Mouse (Mus musculus) midbrain, embryonic 15.5 days (tissue): ENCODE results near the gene Olfr1336. TPM values are rescaled to one million over a fixed set of nuclear protein-coding genes. Genes with fewer than 3 reads are reported as not detected.

Experiments
- ATAC-seq: fragments of 200-750 bp; cut with Nextera tagmentation; replicated peaks from 2 replicates; pipeline ENCODE4 v1.8.0; 2017; ENCODE audit warnings: moderate TSS enrichment
- H3K27ac ChIP-seq: fragments of 300-500 bp; sonication (generic); 2 replicates; pipeline ENCODE4 v1.5.1; 2015; ENCODE audit warnings: mild to moderate bottlenecking, inconsistent platforms
- H3K27me3 ChIP-seq: fragments of 300-500 bp; sonication (generic); replicated peaks from 2 replicates; pipeline ENCODE4 v1.6.1; 2015; ENCODE audit warnings: inconsistent platforms
- H3K36me3 ChIP-seq: fragments of 300-500 bp; sonication (generic); replicated peaks from 2 replicates; pipeline ENCODE4 v1.6.1; 2015; ENCODE audit warnings: inconsistent platforms
- H3K4me1 ChIP-seq: fragments of 300-500 bp; sonication (generic); 2 replicates; pipeline ENCODE4 v1.6.1; 2015; ENCODE audit warnings: inconsistent platforms
- H3K4me2 ChIP-seq: fragments of 300-500 bp; sonication (generic); 2 replicates; pipeline ENCODE4 v1.6.1; 2015; ENCODE audit warnings: inconsistent platforms, mild to moderate bottlenecking, moderate library complexity
- H3K4me3 ChIP-seq: fragments of 300-500 bp; sonication (generic); 2 replicates; pipeline ENCODE4 v1.5.1; 2015; ENCODE audit warnings: mild to moderate bottlenecking, inconsistent platforms
- H3K9ac ChIP-seq: fragments of 300-500 bp; sonication (generic); 2 replicates; pipeline ENCODE4 v1.6.1; 2015; ENCODE audit warnings: mild to moderate bottlenecking, inconsistent platforms
- H3K9me3 ChIP-seq: fragments of 300-500 bp; sonication (generic); 2 replicates; pipeline ENCODE4 v1.6.1; 2016; ENCODE audit warnings: inconsistent platforms
- WGBS: fragments of 180-500 bp; shearing (Covaris S2); methylation state at CpG from one replicate; pipeline ENCODE4 v1.1.7; 2015; ENCODE audit warnings: mixed read lengths; 5-methylcytosine and 5-hydroxymethylcytosine counted together
- polyA plus RNA-seq: library from polyadenylated mRNA; unstranded; fragments of >200 nt; fragmentation: Nextera tagmentation; extraction: Ambion mirVana; gene quantifications from 2 replicates; pipeline ENCODE4 v1.2.1, GENCODE M21; 2015

Gene Olfr1336
- polyA plus RNA-seq, 1 experiment from 2014 or later: not detected

DNA sequence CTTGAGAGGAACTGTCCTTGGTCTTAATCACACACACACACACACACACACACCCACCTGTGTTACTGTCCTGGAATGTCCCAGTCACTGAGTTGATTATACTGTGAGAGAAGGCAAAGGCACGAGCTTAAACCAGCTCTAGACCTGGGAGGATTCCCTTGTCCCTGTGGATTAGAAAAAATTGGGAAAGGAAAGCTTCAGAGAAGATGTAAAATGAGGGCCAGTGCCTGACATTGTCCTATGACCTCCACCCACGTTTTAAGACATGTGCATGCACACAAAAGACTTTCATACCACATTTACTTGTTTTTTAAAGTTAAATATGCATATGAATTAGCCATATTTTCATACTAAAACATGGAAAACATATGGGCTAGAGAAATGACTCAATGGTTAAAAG, 30.9 kb downstream of the Olfr1336 start, which contains the start of gene Olfr5:
Gene Olfr5, minus strand, starts transcription at position 101 of the 400 bp plus-strand sequence.
- Histone ChIP-seq H3K4me3 (no peak within 1 kb of the TSS), H3K27me3 (no peaks in the 10 kb centered on the region), H3K4me1 (no peaks in the 10 kb centered on the region), H3K9ac (no peak within 1 kb of the TSS), H3K9me3 (no peaks in the 10 kb centered on the region), H3K36me3 (no peaks in the 10 kb centered on the region), H3K4me2 (no peak within 1 kb of the TSS), H3K27ac (no peak within 1 kb of the TSS)
- WGBS: 36% methylated on average over 2 of the region's 2 CpGs
- ATAC-seq: no peak

DNA sequence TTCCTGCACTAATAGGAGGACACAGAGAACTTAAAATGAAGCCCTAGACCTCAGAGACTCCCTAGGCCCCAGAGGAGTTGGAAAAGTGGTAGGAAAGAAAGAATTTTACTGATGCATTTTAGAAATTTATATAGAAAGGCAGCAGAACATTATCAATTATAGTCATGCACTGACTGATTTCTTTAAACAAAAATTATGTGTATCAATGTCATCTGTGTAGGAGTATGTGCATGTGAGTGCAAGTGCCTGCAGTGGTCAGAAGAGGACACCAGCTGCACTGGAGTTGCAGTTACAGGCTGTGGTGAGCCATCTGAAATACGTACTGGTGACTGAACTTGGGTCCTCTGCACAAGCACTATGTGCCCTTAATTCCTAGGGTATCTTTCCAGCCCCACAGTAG, 43.7 kb downstream of the Olfr1336 start, which contains the start of gene Olfr1347:
Gene Olfr1347, minus strand, starts transcription at position 101 of the 400 bp plus-strand sequence.
- WGBS: 58% methylated on average over 1 of the region's 1 CpGs
- no peak for ATAC-seq
- Histone ChIP-seq H3K27ac (no peak within 1 kb of the TSS), H3K4me3 (no peak within 1 kb of the TSS), H3K9ac (no peak within 1 kb of the TSS), H3K4me1 (no peaks in the 10 kb centered on the region), H3K27me3 (no peaks in the 10 kb centered on the region), H3K36me3 (no peaks in the 10 kb centered on the region), H3K9me3 (no peaks in the 10 kb centered on the region; the same call in 1 of the 2 replicates), H3K4me2 (no peak within 1 kb of the TSS)

DNA sequence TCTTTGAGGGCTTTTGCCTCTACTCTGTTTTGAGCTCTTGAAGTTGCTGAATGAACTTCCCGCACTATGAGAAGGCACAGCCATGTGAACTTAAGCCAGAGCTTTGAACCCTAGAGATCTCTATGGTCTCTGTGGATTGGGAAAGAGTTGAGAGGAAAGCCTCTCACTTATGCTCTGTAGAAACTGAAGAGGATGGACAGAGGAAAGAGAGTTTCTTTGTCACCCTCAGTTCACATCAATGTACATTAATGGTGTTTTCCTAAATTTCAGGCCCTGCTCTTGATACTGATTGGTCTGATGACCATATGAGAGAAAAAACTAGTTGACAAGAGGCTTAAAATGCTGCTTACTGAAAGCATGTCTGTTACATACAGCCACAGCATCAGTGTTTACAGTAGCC, 52.7 kb downstream of the Olfr1336 start, which contains the start of gene Olfr1348:
Gene Olfr1348, minus strand, starts transcription at position 101 of the 400 bp plus-strand sequence.
- Histone ChIP-seq H3K27ac (no peak within 1 kb of the TSS), H3K4me2 (no peak within 1 kb of the TSS), H3K9me3 (no peaks in the 10 kb centered on the region), H3K4me1 (no peaks in the 10 kb centered on the region), H3K36me3 (no peaks in the 10 kb centered on the region), H3K4me3 (no peak within 1 kb of the TSS), H3K9ac (no peak within 1 kb of the TSS), H3K27me3 (no peaks in the 10 kb centered on the region)
- no peak for ATAC-seq
- 92% methylated on average over 1 of the region's 1 CpGs for WGBS

Other genes starting within 250 kb of the Olfr1336 start
- gene Zscan5b, start 233.9 kb upstream of the Olfr1336 start, polyA plus RNA-seq: not detected in 2 replicates
- not detected in 2 replicates for gene Epp13, start 203.5 kb upstream of the Olfr1336 start, polyA plus RNA-seq
- gene Zfp667, start 169.6 kb upstream of the Olfr1336 start, polyA plus RNA-seq: 15.5 and 16.8 TPM in 2 replicates
- 14.6 TPM in 2 replicates for gene Zfp583, start 124.9 kb upstream of the Olfr1336 start, polyA plus RNA-seq
- 8.9 and 11.1 TPM in 2 replicates for gene Gm3854, start 112.4 kb upstream of the Olfr1336 start, polyA plus RNA-seq
- gene Zfp78, start 92.9 kb upstream of the Olfr1336 start, polyA plus RNA-seq: 5.3 and 6.1 TPM in 2 replicates
- 17.7 and 18.2 TPM in 2 replicates for gene Zfp28, start 72.9 kb upstream of the Olfr1336 start, polyA plus RNA-seq
- 5.9 and 7.5 TPM in 2 replicates for gene Smim17, start 57.5 kb upstream of the Olfr1336 start, polyA plus RNA-seq
- 0.05 TPM in 1 of 2 replicates, not detected in the other for gene Gm20715, start 45.9 kb upstream of the Olfr1336 start, polyA plus RNA-seq
- gene Olfr1344, start 17.5 kb upstream of the Olfr1336 start, polyA plus RNA-seq: 0.20 TPM in 1 of 2 replicates, not detected in the other
- gene Olfr1346, start 10.9 kb downstream of the Olfr1336 start, polyA plus RNA-seq: not detected in 2 replicates
- not detected in 2 replicates for gene Olfr5, start 30.8 kb downstream of the Olfr1336 start, polyA plus RNA-seq
- not detected in 2 replicates for gene Olfr1347, start 43.6 kb downstream of the Olfr1336 start, polyA plus RNA-seq
- not detected in 2 replicates for gene Olfr1348, start 52.6 kb downstream of the Olfr1336 start, polyA plus RNA-seq
- gene Olfr1349, start 66.8 kb downstream of the Olfr1336 start, polyA plus RNA-seq: not detected in 2 replicates
- not detected in 2 replicates for gene Olfr1350, start 108.7 kb downstream of the Olfr1336 start, polyA plus RNA-seq
- gene Zim1, start 240.3 kb downstream of the Olfr1336 start, polyA plus RNA-seq: 6.7 and 7.8 TPM in 2 replicates